Mouse (Mus musculus) c-Kit-negative CD71-positive TER-119-positive erythroid progenitor cells, embryonic 14.5 days (primary cell): Measurements from ENCODE around the gene Ice1.

ENCODE experiments used
- DNase-seq: peaks from one replicate; pipeline ENCODE4 v3.0.0-alpha.2; 2013; ENCODE audit warnings: low read depth, low spot score

Ice1 gene

GRCm38 (mm10) chr13:70574216-70574615 lies 63.2 kb downstream of the Ice1 start:
- no peak for DNase-seq

- no peak for DNase-seq
Measured at GRCm38 (mm10) chr13:70567889-70568288, 69.5 kb downstream of the Ice1 start.

GRCm38 (mm10) chr13:70553456-70553855 lies 84.0 kb downstream of the Ice1 start:
- no peak for DNase-seq

GRCm38 (mm10) chr13:70547457-70547856 lies 90.0 kb downstream of the Ice1 start:
- DNase-seq: no peak

GRCm38 (mm10) chr13:70545261-70545660 lies 92.2 kb downstream of the Ice1 start:
- DNase-seq: no peak

GRCm38 (mm10) chr13:70539842-70540241 lies 97.6 kb downstream of the Ice1 start:
- DNase-seq: no peak

GRCm38 (mm10) chr13:70533412-70533811 lies 104.0 kb downstream of the Ice1 start:
- DNase-seq: no peak

- DNase-seq: no peak
Measured at GRCm38 (mm10) chr13:70532719-70533118, 104.7 kb downstream of the Ice1 start.

- no peak for DNase-seq
Measured at GRCm38 (mm10) chr13:70517651-70518050, 119.8 kb downstream of the Ice1 start.

- DNase-seq: no peak
Measured at GRCm38 (mm10) chr13:70515004-70515403, 122.4 kb downstream of the Ice1 start.

- no peak for DNase-seq
Measured at GRCm38 (mm10) chr13:70510199-70510598, 127.2 kb downstream of the Ice1 start.

- no peak for DNase-seq
Measured at GRCm38 (mm10) chr13:70509375-70510016, 127.9 kb downstream of the Ice1 start.

- DNase-seq: no peak
Measured at GRCm38 (mm10) chr13:70508708-70509374, 128.6 kb downstream of the Ice1 start.
